Mouse (Mus musculus): ENCODE results near the gene Cep170b. TPM values are rescaled to one million over a fixed set of nuclear protein-coding genes. Genes with fewer than 3 reads are reported as not detected.

The Cep170b gene
- total RNA-seq, 2 experiments from 2014 or later = 9.2 to 11.3 TPM

GRCm38 (mm10) chr12:112795466-112796104 is 75.3 kb downstream of the Cep170b start:
- peak; percentile 55 to 56 for DNase-seq
- intact Hi-C loops (cut with DNase I) = no loop called here

Small RNA genes within 50 kb of the gene (microRNA-seq; reads per million reads assigned to microRNA genes)
- gene Mir6940 (ENCODE audit: borderline number of aligned reads in 2 of 2) = 0 reads per million in 2 experiments

Other genes with a start within 250 kb of the Cep170b start
- gene A530016L24Rik, start 231.0 kb upstream of the Cep170b start, total RNA-seq (2021) = 10 to 100 TPM; 26.0 to 29.9 TPM
- not detected for gene Tmem179, start 203.7 kb upstream of the Cep170b start, total RNA-seq (2021)
- 10 to 100 TPM; 16.6 to 23.9 TPM for gene Inf2, start 131.7 kb upstream of the Cep170b start, total RNA-seq (2021)
- 100 to 1,000 TPM; 162 to 165 TPM for gene Adssl1, start 100.4 kb upstream of the Cep170b start, total RNA-seq (2021)
- gene Siva1, start 75.8 kb upstream of the Cep170b start, total RNA-seq (2021) = 10 to 100 TPM; 29.4 to 31.0 TPM
- gene Akt1, start 45.6 kb upstream of the Cep170b start, total RNA-seq (2021) = 100 to 1,000 TPM; 184 to 212 TPM
- gene Zbtb42, start 41.6 kb upstream of the Cep170b start, total RNA-seq (2021) = 1 to 10 TPM; 4.7 to 5.7 TPM
- gene Pld4, start 40.2 kb downstream of the Cep170b start, total RNA-seq (2021) = 1 to 10 TPM; 6.1 to 8.9 TPM
- gene Ahnak2, start 82.2 kb downstream of the Cep170b start, total RNA-seq (2021) = 10 to 100 TPM; 14.1 to 20.2 TPM
- gene Clba1, start 88.5 kb downstream of the Cep170b start, total RNA-seq (2021) = 1 to 10 TPM; 1.6 to 2.9 TPM
- 1 to 10 TPM; 6.1 to 6.6 TPM for gene Cdca4, start 109.0 kb downstream of the Cep170b start, total RNA-seq (2021)
- gene Gpr132, start 147.8 kb downstream of the Cep170b start, total RNA-seq (2021) = under 1 TPM; 0.19 TPM
- gene Jag2, start 209.3 kb downstream of the Cep170b start, total RNA-seq (2021) = 10 to 100 TPM; 24.4 to 28.4 TPM
- 10 to 100 TPM in 1 of 2 experiments, 1 to 10 TPM in 1; 5.6 to 10.6 TPM for gene Nudt14, start 221.7 kb downstream of the Cep170b start, total RNA-seq (2021)

Data from heart, postnatal 36 days (tissue).